Mouse (Mus musculus) lung, postnatal 0 days (tissue): Measurements from ENCODE around the gene Maip1.

Experiments
- CTCF ChIP-seq: IDR thresholded peaks from 2 replicates; pipeline ENCODE4 v1.5.1; 2016; ENCODE audit warnings: antibody characterized with exemption, mild to moderate bottlenecking
- EP300 ChIP-seq: IDR thresholded peaks from 2 replicates; pipeline ENCODE4 v1.6.1; 2016; ENCODE audit warnings: antibody characterized with exemption, mild to moderate bottlenecking, control low read depth

GRCm38 (mm10) chr1:57394051-57394450 is 12.1 kb upstream of the Maip1 start:
- TF ChIP-seq EP300: no peak
- TF ChIP-seq CTCF: peak; percentile 81
